Mouse (Mus musculus) intestine, postnatal 0 days (tissue): Measurements from ENCODE around the gene Wdr4. TPM values are rescaled to one million over a fixed set of nuclear protein-coding genes. Genes with fewer than 3 reads are reported as not detected.

ENCODE experiments used
- ATAC-seq: fragments of 200-750 bp; cut with Nextera tagmentation; 2 replicates; pipeline ENCODE4 v1.8.0; 2017; ENCODE audit warnings: mild to moderate bottlenecking, moderate TSS enrichment, moderate library complexity
- H3K27ac ChIP-seq: fragments of 300-500 bp; sonication (generic); 2 replicates; pipeline ENCODE4 v1.5.1; 2014; ENCODE audit warnings: mild to moderate bottlenecking, low read depth, low read length, moderate library complexity
- H3K27me3 ChIP-seq: fragments of 300-500 bp; sonication (generic); replicated peaks from 2 replicates; pipeline ENCODE4 v1.6.1; 2014; ENCODE audit warnings: low read length, mixed read lengths; ENCODE audit not compliant: control insufficient read depth, insufficient read depth
- H3K36me3 ChIP-seq: fragments of 300-500 bp; sonication (generic); 2 replicates; pipeline ENCODE4 v1.6.1; 2014; ENCODE audit warnings: mild to moderate bottlenecking, moderate library complexity; ENCODE audit not compliant: control insufficient read depth, insufficient read depth
- H3K4me1 ChIP-seq: fragments of 300-500 bp; sonication (generic); replicated peaks from 2 replicates; pipeline ENCODE4 v1.6.1; 2014; ENCODE audit warnings: antibody characterized with exemption, low read length, mixed read lengths; ENCODE audit not compliant: control insufficient read depth, insufficient read depth
- H3K4me2 ChIP-seq: fragments of 300-500 bp; sonication (generic); replicated peaks from 2 replicates; pipeline ENCODE4 v1.6.1; 2014; ENCODE audit warnings: low read depth, mild to moderate bottlenecking, moderate library complexity
- H3K4me3 ChIP-seq: fragments of 300-500 bp; sonication (generic); 2 replicates; pipeline ENCODE4 v1.5.1; 2014; ENCODE audit warnings: low read depth, low read length
- H3K9ac ChIP-seq: fragments of 300-500 bp; sonication (generic); 2 replicates; pipeline ENCODE4 v1.6.1; 2014; ENCODE audit warnings: mild to moderate bottlenecking, low read depth, low read length
- H3K9me3 ChIP-seq: fragments of 300-500 bp; sonication (generic); 2 replicates; pipeline ENCODE4 v1.6.1; 2016; ENCODE audit warnings: mixed run types; ENCODE audit not compliant: control insufficient read depth
- CTCF ChIP-seq: sonication (generic); IDR thresholded peaks from 2 replicates; pipeline ENCODE4 v1.5.1; 2016; ENCODE audit warnings: low read depth, mild to moderate bottlenecking, control low read depth, antibody characterized with exemption, moderate library complexity
- WGBS: fragments of 180-500 bp; shearing (Covaris S2); extraction: QIAGEN DNeasy Blood & Tissue Kit; methylation state at CpG from one replicate; pipeline ENCODE4 v1.1.7; 2014; 5-methylcytosine and 5-hydroxymethylcytosine counted together
- microRNA-seq: library from miRNA; unstranded; fragments of <30 nt; microRNA quantifications from one replicate; pipeline ENCODE4, GENCODE M21; 2016
- polyA plus RNA-seq: library from polyadenylated mRNA; unstranded; fragments of >200 nt; fragmentation: Nextera tagmentation; extraction: Ambion mirVana; gene quantifications from 2 replicates; pipeline ENCODE4 v1.2.1, GENCODE M21; 2015

The Wdr4 gene
- polyA plus RNA-seq, 1 experiment from 2014 or later, result 12.5 TPM

DNA sequence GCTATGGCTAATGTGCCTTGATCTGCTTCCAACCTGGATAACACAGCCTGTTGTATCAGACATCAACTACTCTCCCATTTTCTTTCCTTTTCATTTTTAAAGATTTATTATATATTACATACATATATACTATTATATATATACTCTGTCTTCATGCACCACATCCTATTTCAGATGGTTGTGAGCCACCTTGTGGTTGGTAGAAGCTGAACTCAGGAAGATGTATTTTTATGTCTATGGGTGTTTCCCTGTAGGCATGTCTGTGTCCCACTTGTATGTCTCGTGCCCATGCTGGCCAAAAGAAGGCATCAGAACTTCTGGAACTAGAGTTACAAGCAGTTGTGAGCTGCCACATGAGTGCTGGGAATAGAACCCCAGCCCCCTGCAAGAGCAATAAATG lies 71.3 kb downstream of the Wdr4 start:
- H3K27me3 ChIP-seq, result no peaks in the 10 kb centered on the region
- H3K9me3 ChIP-seq, result no peaks in the 10 kb centered on the region
- no peak overlapping the region for H3K27ac ChIP-seq
- peaks cover 4% of the 10 kb centered on the region for H3K4me1 ChIP-seq
- H3K4me3 ChIP-seq, result no peak overlapping the region
- no peak for ATAC-seq
- WGBS, result 62% methylated on average over 1 of the region's 1 CpGs
- H3K9ac ChIP-seq, result no peak overlapping the region
- peak; percentile 54 for TF ChIP-seq CTCF
- peaks cover 51% of the 10 kb centered on the region for H3K36me3 ChIP-seq
- H3K4me2 ChIP-seq, result no peak overlapping the region

DNA sequence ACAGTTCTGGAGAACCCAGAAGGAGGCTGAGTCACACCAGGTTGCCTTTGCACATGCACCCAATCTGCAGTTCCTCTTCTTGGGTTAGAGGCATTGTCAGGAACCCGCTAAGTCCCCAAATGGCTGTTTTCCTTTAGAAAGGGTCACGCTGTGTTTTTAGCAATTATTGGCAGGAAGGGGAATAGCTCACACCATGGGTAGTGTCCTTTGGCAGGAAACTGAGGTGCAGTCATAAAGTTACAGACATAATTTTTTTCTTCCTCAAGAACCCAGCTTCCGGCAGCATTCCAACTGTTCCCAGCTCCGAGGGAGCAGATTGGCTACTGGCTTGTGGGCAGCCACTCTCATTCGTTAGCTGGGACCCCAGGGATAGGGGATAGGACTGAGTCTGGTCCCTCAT lies 72.0 kb downstream of the Wdr4 start:
- Histone ChIP-seq H3K27ac (no peak overlapping the region), H3K36me3 (peaks cover 54% of the 10 kb centered on the region), H3K4me3 (no peak overlapping the region), H3K27me3 (no peaks in the 10 kb centered on the region), H3K9ac (no peak overlapping the region), H3K4me1 (peaks cover 7% of the 10 kb centered on the region), H3K4me2 (no peak overlapping the region), H3K9me3 (no peaks in the 10 kb centered on the region)
- ATAC-seq, result no peak
- no peak for TF ChIP-seq CTCF
- 77% methylated on average over 5 of the region's 5 CpGs for WGBS

DNA sequence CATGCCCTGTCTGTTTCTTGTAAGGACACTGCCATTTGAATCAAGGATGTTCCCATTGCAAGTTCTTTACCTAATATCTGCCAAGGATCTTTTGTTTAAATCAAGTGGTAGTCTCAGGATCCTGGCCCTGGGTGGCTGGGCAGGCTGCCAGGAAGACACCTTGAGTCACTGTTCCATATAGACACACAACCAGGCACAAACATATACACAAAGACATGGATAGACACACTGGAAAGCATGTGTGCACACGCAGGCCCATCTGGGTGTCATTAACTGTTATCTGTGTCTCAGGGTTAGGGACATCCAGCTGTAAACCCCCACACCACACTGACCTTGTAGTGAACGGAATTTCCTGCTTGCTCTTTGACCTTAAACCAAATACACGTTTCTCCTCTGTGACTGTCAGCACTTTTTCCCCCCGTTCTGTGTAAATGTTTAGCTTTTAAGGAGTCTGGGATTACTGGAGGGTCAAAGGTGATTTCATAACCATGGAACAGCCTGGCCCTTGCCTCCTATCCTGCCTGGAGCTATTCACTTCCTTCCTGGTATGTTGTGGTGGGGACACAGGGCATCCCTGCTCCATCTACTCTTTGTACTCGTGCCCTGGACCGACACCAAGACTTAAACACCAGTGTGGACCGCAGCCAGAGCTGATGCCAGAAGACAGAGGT lies 74.6 kb downstream of the Wdr4 start:
- peak overlapping the region; percentile 84 for H3K27ac ChIP-seq
- no peak for TF ChIP-seq CTCF
- WGBS, result 9% methylated on average over 7 of the region's 7 CpGs
- ATAC-seq, result peak; percentile 91
- H3K9ac ChIP-seq, result no peak overlapping the region
- no peaks in the 10 kb centered on the region for H3K27me3 ChIP-seq
- H3K4me2 ChIP-seq, result no peak overlapping the region
- H3K9me3 ChIP-seq, result no peaks in the 10 kb centered on the region
- no peak overlapping the region for H3K4me3 ChIP-seq
- H3K4me1 ChIP-seq, result peaks cover 7% of the 10 kb centered on the region
- H3K36me3 ChIP-seq, result peaks cover 50% of the 10 kb centered on the region

Small RNA genes lying within 50 kb of the gene (microRNA-seq; reads per million reads assigned to microRNA genes)
- not detected for gene Gm24970

Other genes with a start within 250 kb of the Wdr4 start
- gene Rsph1, start 242.6 kb downstream of the Wdr4 start, polyA plus RNA-seq, result 0.54 and 0.66 TPM in 2 replicates
- 16.5 and 17.1 TPM in 2 replicates for gene Slc37a1, start 233.2 kb downstream of the Wdr4 start, polyA plus RNA-seq
- 58.8 and 59.8 TPM in 2 replicates for gene Pde9a, start 133.8 kb downstream of the Wdr4 start, polyA plus RNA-seq
- 534 and 558 TPM in 2 replicates for gene Ndufv3, start 135 bp upstream of the Wdr4 start, polyA plus RNA-seq
- 10.3 and 11.2 TPM in 2 replicates for gene Pknox1, start 44.8 kb upstream of the Wdr4 start, polyA plus RNA-seq
- gene Cbs, start 117.3 kb upstream of the Wdr4 start, polyA plus RNA-seq, result 0.09 and 0.55 TPM in 2 replicates
- gene U2af1, start 138.9 kb upstream of the Wdr4 start, polyA plus RNA-seq, result 151 TPM in 2 replicates
- gene Cryaa, start 157.8 kb upstream of the Wdr4 start, polyA plus RNA-seq, result 0.09 TPM in 1 of 2 replicates, not detected in the other